Mouse (Mus musculus) bone marrow macrophage, adult 2 months (primary cell): Measurements from ENCODE around the gene Efs. TPM values are rescaled to one million over a fixed set of nuclear protein-coding genes. Genes with fewer than 3 reads are reported as not detected.
A peak's percentile ranks its signal among the peaks of the same experiment; 100 is the strongest.

Experiments used
- H3K27ac ChIP-seq: 2 replicates; pipeline ENCODE4 v1.5.1; 2012; ENCODE audit warnings: low read depth, low read length; ENCODE audit not compliant: insufficient read depth
- H3K4me1 ChIP-seq: 2 replicates; pipeline ENCODE4 v1.6.1; 2012; ENCODE audit warnings: low read length; ENCODE audit not compliant: control insufficient read depth, insufficient read depth
- H3K4me3 ChIP-seq: 2 replicates; pipeline ENCODE4 v1.5.1; 2012; ENCODE audit warnings: mild to moderate bottlenecking, low read length, moderate library complexity; ENCODE audit not compliant: insufficient read depth
- CTCF ChIP-seq: IDR thresholded peaks from 2 replicates; pipeline ENCODE4 v1.5.1; 2012; ENCODE audit warnings: low read depth, mild to moderate bottlenecking, low read length, moderate library complexity
- POLR2A ChIP-seq: IDR thresholded peaks from 2 replicates; pipeline ENCODE4 v1.6.1; 2012; ENCODE audit warnings: mild to moderate bottlenecking, low read depth, low read length, borderline replicate concordance
- polyA plus RNA-seq: library from polyadenylated mRNA; stranded (reverse); fragments of >200 nt; gene quantifications from 2 replicates; pipeline ENCODE4 v1.2.4, GENCODE M21; 2012; ENCODE audit not compliant: missing spikeins, insufficient read depth, insufficient read length

Efs gene
- polyA plus RNA-seq, 1 experiment, result not detected

DNA sequence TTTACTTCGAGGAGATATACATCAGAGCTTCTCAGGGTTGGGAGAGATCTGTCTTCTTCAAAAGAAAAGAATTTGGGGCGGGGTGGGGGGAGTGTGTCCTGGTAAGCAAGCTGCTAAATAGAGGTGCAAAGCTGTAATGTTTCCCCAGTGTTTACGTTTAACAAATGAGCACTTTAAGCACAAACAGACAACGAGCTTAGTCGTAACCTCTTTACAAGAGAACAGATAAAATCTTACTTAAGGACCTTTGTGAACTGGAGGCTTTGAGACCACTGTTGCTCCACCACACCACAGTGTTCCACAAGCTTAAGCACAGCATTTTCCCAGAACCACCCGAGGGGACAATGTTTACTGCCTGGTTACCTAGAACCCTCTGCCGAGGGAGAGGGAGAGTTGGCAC is 1.4 kb upstream of the Efs start:
- no peak overlapping the region for H3K4me3 ChIP-seq
- TF ChIP-seq POLR2A, result no peak
- TF ChIP-seq CTCF, result no peak
- H3K27ac ChIP-seq, result no peak overlapping the region
- H3K4me1 ChIP-seq, result no peaks in the 10 kb centered on the region

DNA sequence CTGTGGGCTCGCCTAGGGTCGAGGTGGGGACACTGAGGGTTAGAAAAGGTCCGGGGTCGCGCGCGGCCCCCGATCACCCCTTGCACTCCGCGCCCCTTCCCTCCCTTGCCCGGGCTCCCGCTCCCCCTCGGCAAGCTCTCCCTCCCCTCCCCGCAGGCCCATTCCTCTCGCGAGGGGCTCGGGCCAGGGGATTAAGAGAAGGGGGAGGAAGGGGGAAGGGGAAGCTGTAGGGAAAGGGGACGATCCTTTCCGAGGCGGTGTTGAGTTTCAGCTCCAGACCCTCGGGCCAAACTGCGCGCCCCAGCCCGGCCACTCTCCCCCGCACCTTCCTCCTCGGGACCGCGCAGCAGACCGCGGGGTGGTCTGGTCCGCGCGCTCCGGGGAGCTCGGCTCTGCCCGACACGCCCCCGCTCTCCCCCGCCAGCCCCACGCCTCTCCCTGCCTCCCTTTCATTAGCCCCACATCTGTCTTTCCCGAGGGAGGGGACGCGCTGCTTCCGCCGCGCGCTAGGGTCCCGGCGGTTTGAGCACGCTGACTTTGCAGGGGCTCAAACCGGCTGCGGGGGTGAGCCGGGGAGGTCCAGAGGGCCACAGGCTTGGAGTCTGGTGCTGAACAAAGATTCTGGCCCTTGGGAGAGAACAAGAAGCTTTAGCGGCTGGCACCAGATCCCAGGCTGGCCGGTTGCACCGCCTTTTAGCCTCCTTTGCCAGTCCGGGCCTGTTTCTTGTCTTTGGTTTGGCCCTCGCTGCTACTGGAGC is 654 bp upstream of the Efs start:
- no peak overlapping the region for H3K4me3 ChIP-seq
- TF ChIP-seq CTCF, result no peak
- no peak for TF ChIP-seq POLR2A
- H3K27ac ChIP-seq, result no peak overlapping the region
- no peaks in the 10 kb centered on the region for H3K4me1 ChIP-seq

DNA sequence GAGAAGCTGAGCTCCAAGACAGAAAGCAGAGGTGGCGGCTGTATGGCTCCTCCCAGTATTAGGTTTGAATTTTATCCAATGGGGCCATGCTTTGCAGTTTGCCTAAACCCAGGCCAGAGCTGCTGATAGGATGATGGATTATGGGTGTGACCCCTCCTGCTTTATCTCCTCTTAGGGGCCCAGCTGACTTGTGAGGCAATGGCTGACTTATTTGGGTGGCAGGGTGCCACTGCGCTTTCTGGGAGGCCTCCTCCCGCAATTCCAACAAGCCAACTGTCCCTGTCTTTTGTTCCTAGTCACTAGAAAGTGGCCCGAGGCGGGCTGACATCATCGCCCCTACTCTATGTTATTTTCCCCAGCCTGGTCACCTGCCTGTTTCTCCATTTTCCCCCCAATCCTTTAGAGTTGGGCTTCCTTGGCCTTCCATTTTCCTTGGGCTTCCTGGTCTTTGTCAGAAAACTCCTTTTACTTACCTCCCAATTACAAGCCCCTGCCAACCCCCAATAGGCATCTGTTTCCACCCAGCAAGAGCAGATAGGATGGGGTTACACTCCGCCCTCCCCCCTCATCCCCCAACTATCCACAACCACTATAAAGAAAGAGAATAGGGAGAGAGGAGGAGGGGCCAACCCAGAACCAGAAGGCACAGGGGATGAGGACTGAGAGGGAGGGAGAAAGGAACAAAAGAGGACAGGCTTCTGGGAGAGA is 1.1 kb downstream of the Efs start:
- no peak overlapping the region for H3K27ac ChIP-seq
- H3K4me3 ChIP-seq, result no peak overlapping the region

DNA sequence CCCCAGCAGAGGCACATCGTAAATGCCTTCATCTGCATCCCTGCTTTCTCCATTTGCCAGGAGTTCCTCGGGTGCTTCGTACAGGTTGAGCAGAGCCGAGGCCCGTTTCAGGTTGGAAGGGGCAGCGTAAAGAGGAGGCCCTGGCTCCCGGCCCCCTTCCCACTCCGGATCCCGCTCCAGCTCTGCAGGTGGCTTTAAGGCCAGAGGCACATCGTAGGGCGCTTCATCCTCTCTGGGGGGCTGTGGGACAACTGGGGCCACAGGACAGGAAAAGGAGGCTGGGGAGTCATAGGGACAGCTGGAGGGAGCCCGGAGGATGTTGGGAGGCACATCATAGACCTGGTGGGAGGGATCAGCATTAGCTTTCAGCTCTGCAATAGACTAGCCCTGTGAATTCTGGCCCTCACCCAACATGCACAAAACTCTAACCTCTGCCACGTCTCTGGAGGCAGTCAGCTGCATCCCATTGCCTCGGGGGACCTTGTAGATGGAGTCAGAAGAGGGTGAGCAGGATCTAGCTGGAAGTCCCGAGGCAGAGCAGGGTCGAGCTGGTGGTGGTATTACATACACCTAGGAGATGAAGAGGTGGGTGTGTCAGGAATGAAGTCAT is 5.7 kb downstream of the Efs start:
- TF ChIP-seq POLR2A, result no peak
- TF ChIP-seq CTCF, result no peak
- Histone ChIP-seq H3K27ac (no peak overlapping the region), H3K4me1 (no peaks in the 10 kb centered on the region), H3K4me3 (no peak overlapping the region)

More for the DNA sequence above, 1.1 kb downstream of the Efs start:
- no peaks in the 10 kb centered on the region for H3K4me1 ChIP-seq
- TF ChIP-seq POLR2A (no peak), CTCF (no peak)

DNA sequence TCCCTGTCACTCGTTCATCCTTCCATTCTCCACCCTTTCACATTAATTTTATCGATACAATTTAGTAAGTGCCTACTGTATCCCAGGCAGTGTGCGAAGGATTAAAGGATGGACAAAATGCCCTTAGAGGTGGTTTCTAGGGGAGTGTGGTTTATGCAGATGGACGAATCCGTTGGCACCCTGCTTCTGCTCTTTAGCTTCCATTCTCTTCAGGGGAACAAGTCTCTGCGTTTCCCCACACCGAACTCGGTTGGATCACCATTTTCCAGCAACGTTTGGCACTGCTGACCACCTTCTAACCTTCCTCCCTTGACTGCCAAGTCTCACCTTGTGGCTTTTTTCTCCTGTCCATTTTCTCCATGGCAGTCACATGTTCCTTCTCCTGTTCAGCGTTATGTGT is 12.6 kb downstream of the Efs start:
- Histone ChIP-seq H3K27ac (no peak overlapping the region), H3K4me3 (no peak overlapping the region), H3K4me1 (no peaks in the 10 kb centered on the region)
- no peak for TF ChIP-seq POLR2A
- no peak for TF ChIP-seq CTCF

DNA sequence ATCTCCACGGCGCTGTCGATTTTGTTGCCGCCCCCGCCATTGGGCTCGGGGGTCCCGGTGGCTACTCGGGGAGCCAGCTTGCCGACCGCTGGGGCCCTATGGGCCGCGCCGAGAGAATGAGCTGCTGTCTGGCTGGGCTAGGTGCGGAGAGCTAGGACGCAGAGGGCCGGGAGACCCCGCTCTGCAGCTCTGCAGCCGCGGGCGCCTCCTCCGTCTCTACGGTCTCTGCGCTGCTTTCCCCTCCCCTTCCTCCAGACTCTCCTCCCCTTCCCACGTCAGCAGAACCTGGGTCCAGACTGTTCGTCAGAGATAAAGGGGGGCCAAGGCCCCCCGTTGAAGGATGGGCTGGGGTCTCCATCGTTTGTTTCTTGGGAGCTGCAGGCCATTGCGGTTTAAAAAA is 13.0 kb downstream of the Efs start, which contains the start of gene Slc22a17:
Slc22a17 (minus strand) TSS at position 247 of the 400 bp plus-strand sequence.
- Histone ChIP-seq H3K27ac (no peak within 1 kb of the TSS), H3K4me1 (no peaks in the 10 kb centered on the region), H3K4me3 (peak within 1 kb of the TSS; percentile 53)
- TF ChIP-seq CTCF (no peak), POLR2A (no peak)

DNA sequence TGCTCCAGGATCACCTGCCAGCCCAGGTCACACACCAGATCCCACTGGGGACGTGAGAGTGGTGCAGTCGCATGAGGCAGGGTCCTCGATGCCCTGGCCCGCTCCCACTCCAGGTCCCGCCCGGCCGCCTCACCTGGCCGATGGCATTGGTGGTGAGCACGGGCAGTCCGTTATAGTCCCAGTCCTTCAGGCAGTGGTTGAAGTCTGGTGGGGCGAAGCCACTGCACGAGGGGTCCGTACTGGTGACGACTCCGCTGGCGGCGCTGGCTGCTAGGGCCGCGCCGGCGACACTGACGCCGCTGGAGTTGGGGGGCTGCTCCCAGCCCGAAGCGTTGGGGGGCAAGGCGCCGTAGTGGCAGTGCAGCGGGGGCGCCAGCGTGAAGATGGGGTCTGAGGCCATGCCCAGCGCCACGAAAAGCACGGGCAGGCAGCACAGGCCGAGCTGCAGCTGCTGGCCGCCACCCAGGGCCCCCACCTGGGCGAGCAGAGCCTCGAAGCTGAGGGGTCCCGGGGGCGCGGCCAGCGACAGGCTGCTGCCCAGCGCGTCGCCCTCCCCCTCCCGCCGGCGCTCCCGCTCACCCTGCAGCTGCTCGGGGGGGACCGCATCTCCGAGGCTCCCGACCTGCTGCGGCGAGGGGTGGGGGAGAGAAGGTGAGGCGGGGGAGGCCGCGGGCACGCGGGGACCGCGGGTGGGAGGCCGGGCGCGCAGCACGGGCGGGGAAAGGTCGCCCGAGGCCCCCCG is 13.6 kb downstream of the Efs start:
- Histone ChIP-seq H3K27ac (no peak overlapping the region), H3K4me1 (no peaks in the 10 kb centered on the region), H3K4me3 (peak overlapping the region; percentile 53)
- TF ChIP-seq POLR2A, result no peak
- TF ChIP-seq CTCF, result no peak

DNA sequence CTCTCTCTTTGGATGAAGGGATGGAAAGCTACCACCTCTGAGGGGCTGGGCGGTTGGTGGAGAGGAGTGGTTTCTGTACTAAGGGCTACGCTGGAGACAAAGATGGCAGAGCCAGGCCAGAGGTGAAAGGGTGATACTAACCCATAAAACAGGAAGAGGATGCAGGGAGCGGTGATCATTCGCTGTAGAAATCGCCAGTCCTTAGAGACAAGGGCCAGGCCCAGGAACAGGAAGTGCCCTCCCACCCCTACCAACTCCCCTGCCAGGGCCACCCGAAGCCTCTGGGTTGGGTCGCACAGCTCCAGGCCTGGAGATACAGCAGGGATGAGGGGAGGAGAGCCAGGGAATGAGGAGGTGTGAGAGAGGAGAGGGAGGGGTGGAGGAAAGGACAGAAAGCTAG is 17.2 kb downstream of the Efs start:
- TF ChIP-seq CTCF, result no peak
- no peak for TF ChIP-seq POLR2A
- no peak overlapping the region for H3K4me3 ChIP-seq
- H3K27ac ChIP-seq, result no peak overlapping the region
- no peaks in the 10 kb centered on the region for H3K4me1 ChIP-seq

DNA sequence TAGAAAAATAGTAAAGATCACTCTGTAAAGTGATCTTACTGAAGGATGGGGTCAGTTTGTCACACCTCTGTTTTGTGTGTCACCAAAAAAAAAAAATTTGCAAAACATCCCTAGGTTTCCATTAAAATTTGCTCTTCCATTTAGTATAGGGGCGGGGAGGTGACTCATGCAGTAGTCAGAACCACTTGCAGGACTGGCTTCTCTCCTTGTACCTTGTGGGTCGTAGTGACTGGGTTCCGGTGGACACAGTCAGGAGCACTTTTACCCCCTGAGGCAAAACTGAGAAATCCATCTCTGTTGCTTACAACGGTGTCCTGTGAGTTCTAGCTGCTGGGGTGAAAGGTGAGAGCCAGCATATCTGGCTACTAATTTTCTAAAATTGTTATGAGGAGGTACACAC is 22.3 kb downstream of the Efs start:
- Histone ChIP-seq H3K4me3 (no peak overlapping the region), H3K4me1 (peaks cover 7% of the 10 kb centered on the region), H3K27ac (no peak overlapping the region)
- no peak for TF ChIP-seq POLR2A
- TF ChIP-seq CTCF, result no peak

DNA sequence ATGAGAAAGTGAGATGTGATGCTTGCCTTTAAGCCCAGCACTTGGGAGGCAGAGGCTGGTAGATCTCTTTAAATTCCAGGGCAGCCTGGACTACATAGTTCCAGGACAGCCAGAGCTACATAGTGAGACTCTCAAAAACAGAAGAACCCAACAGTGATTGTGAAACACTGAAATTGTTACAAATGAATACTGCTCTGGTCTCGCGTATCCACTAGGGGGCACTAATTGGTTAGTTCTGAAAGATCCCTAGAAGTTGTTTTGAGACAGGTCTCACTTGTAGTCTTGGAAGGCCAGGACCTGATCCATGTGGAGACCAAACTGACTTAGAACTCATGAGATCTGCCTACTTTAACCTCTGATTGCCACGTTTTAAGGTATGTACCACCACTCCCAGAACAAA is 25.5 kb downstream of the Efs start:
- TF ChIP-seq POLR2A (no peak), CTCF (no peak)
- H3K4me3 ChIP-seq, result no peak overlapping the region
- H3K4me1 ChIP-seq, result peaks cover 11% of the 10 kb centered on the region
- no peak overlapping the region for H3K27ac ChIP-seq
